Mouse (Mus musculus) heart, postnatal 10 days (tissue): Measurements from ENCODE around the gene Utp6. TPM values are rescaled to one million over a fixed set of nuclear protein-coding genes. Genes with fewer than 3 reads are reported as not detected.

Experiments used
- DNase-seq, 2 experiments: peaks; one replicate each; pipeline ENCODE4 v3.0.0; 2021
- intact Hi-C: fragments of 180-260 bp; cut with DNase I; formaldehyde crosslinking; loops from one replicate; pipeline ENCODE4 v1.15.1; 2025
- total RNA-seq, 2 experiments: library from RNA; stranded (reverse); gene quantifications; 2 replicates each; pipeline ENCODE4 v1.2.3; 2021

Gene Utp6
- total RNA-seq, 2 experiments from 2014 or later = 23.4 to 27.9 TPM

DNA sequence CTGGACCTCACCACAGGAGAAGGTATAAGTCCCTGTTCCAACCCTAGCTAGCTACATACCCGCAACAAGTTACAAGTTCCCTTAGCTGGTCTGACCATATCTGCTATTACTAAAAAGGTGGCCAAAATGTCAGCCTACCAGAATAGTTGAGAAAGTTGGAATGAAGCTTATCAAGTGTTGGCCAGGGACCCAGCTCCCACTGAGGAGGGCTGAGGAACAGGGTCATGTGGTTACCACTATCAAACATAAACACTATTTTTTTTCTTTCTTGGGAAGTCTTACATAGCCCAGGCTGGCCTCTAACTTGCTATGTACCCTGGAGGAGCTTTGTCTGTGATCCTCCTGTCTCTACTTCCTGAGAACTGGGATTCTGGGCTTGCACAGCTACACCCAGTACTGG, 75.8 kb downstream of the Utp6 start:
- intact Hi-C loops = no loop called here
- DNase-seq = no peak

DNA sequence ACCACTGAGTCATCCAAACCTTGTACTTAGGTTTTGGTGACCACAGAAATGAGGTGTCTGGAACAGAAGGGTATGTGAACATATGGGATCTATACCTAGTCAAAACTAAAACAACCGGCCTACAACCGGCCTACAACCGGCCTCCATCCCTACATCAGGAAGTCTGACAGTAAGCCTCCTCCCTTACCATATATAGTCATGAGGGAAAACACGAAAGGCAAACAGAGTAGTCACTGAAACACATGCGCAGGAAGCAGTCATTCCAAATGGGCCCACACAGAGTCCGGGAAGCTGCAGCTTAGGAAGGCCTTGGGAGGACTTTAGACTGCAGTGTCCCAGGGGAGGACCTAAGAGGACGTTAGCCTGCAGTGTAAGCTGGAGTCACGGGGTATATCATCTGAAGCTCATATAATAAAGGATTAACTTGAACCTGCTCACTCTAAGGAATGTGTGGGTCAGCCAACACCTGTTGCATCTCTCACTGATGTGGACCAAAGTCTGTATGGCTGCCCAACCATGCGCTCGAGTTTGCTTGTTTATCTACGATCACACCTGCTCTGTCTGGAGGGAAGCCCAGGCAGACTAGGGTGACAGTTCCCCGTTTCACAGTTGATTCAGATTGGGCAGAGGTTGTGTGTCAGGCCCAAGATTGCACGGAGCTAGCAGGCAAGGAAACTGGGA, 76.3 kb downstream of the Utp6 start:
- intact Hi-C loops = no loop called here
- DNase-seq = no peak

DNA sequence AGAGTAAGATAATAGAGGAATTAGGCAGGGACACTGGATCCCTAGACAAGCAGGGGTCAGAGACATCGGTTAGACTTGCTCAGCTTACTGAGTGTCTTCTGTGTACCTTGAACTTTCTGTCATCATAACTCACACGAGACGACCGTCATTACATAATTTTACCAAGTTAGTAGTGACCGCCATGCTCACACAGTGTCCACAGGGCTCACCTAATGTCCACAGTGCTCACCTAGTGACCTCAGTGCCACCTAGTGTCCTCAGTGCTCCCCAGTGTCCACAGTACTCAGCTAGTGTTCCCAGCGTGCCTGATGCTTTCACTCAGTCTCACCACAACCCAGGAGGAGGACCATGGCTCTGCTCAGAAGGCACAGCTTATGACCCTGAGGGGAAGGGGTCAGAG, 77.4 kb downstream of the Utp6 start:
- intact Hi-C loops = no loop called here
- DNase-seq = no peak

Other genes with a start within 250 kb of the Utp6 start
- gene Suz12, start 30.7 kb upstream of the Utp6 start, total RNA-seq = 10 to 100 TPM; 37.5 to 39.4 TPM
- 10 to 100 TPM; 16.6 to 26.5 TPM for gene Crlf3, start 118.6 kb upstream of the Utp6 start, total RNA-seq
- gene Atad5, start 127.0 kb upstream of the Utp6 start, total RNA-seq = 1 to 10 TPM; 2.8 to 4.1 TPM
- 10 to 100 TPM; 22.6 to 23.7 TPM for gene Tefm, start 179.8 kb upstream of the Utp6 start, total RNA-seq
- 10 to 100 TPM in 1 of 2 experiments, 1 to 10 TPM in 1; 8.8 to 18.4 TPM for gene Adap2, start 191.7 kb upstream of the Utp6 start, total RNA-seq
- 10 to 100 TPM in 1 of 2 experiments, 1 to 10 TPM in 1; 7.7 to 10.4 TPM for gene Rnf135, start 221.5 kb upstream of the Utp6 start, total RNA-seq
- gene Rhot1, start 246.6 kb upstream of the Utp6 start, total RNA-seq = 10 to 100 TPM; 67.4 to 72.5 TPM